Mouse (Mus musculus) liver, embryonic 14.5 days (tissue): ENCODE results near the gene Galnt4.

ENCODE experiments used
- CTCF ChIP-seq: IDR thresholded peaks from 2 replicates; pipeline ENCODE4 v1.5.1; 2016; ENCODE audit warnings: antibody characterized with exemption, low read depth, control low read depth
- EP300 ChIP-seq: IDR thresholded peaks from 2 replicates; pipeline ENCODE4 v1.6.1; 2016; ENCODE audit warnings: antibody characterized with exemption, low read depth

GRCm38 (mm10) chr10:99132189-99132588, 24.2 kb downstream of the Galnt4 start:
- TF ChIP-seq CTCF: no peak
- TF ChIP-seq EP300: no peak
